Mouse (Mus musculus) spleen, adult 2 months (tissue): ENCODE measurements around the gene Gli1.

Experiments
- CTCF ChIP-seq: fragments of 200-500 bp; IDR thresholded peaks from 2 replicates; pipeline ENCODE4 v1.5.1; 2011; ENCODE audit warnings: mild to moderate bottlenecking, inconsistent platforms; ENCODE audit not compliant: insufficient read depth, insufficient read length, insufficient replicate concordance; ENCODE audit errors: extremely low read depth
- POLR2A ChIP-seq: fragments of 200-500 bp; IDR thresholded peaks from 2 replicates; pipeline ENCODE4 v1.6.1; 2011; ENCODE audit warnings: low read depth, low read length, inconsistent platforms

- TF ChIP-seq POLR2A = no peak
- TF ChIP-seq CTCF = no peak
Measured at GRCm38 (mm10) chr10:127293590-127294113, 48.1 kb downstream of the Gli1 start.
